ENCODE assay signal across 10 mouse cellular contexts in genomic region chr10:8801719-8802347, GRCm38 (mm10).
DNase-seq lines count a peak whose midpoint lies in the region; ATAC-seq and TF ChIP-seq lines count a peak whose summit lies in the region.
"Had no signal": no experiment of that assay in that cellular context is flagged by ENCODE, and none has a peak within 500 bp of the region (broad histone marks: within the 10 kb centered on the region; RNA-seq: fewer than 3 reads in every experiment).

No protein-coding gene starts in this region.

- 0 out of 2 replicates have a peak overlapping the region, but pooled peaks have one; percentile 2 for H3K9ac ChIP-seq in forebrain, embryonic 15.5 days (replicated peaks)
- no peak overlapping the region for H3K9ac ChIP-seq in limb, embryonic 14.5 days (ENCODE audit: low read depth, low read length, severe bottlenecking)
- 0 out of 2 replicates have a peak overlapping the region, but pooled peaks have one; percentile 7 for H3K9ac ChIP-seq in neural tube, embryonic 14.5 days (replicated peaks; ENCODE audit: low read depth, low read length)
- H3K9ac ChIP-seq: limb, embryonic 13.5 days had no signal

- intact Hi-C loops in left cerebral cortex, adult 2 months (cut with DNase I), result no loop called here

- peak overlapping the region; percentile 33 for H3K4me3 ChIP-seq in left cerebral cortex, adult 2 months
- no peak overlapping the region for H3K4me3 ChIP-seq in forebrain, embryonic 15.5 days
- no peak overlapping the region for H3K4me3 ChIP-seq in limb, embryonic 14.5 days (replicated peaks; ENCODE audit: low read length)
- H3K4me3 ChIP-seq in neural tube, embryonic 14.5 days (ENCODE audit: low read depth, low read length), result no peak overlapping the region
- H3K4me3 ChIP-seq: limb, embryonic 13.5 days had no signal

- H3K36me3 ChIP-seq in forebrain, embryonic 15.5 days, result no peaks in the 10 kb centered on the region
- peaks cover 9% of the 10 kb centered on the region for H3K36me3 ChIP-seq in limb, embryonic 14.5 days (ENCODE audit: control insufficient read depth, insufficient read depth, low read length)
- no peaks in the 10 kb centered on the region for H3K36me3 ChIP-seq in neural tube, embryonic 14.5 days (ENCODE audit: control insufficient read depth, insufficient read depth, low read length)
- H3K36me3 ChIP-seq: G1E had no signal

- H3K27ac ChIP-seq in left cerebral cortex, adult 2 months, result peak overlapping the region; percentile 84
- 0 out of 2 replicates have a peak overlapping the region, but pooled peaks have one; percentile 20 for H3K27ac ChIP-seq in forebrain, embryonic 15.5 days (replicated peaks)
- H3K27ac ChIP-seq in limb, embryonic 14.5 days (replicated peaks; ENCODE audit: low read depth, low read length), result no peak overlapping the region
- no peak overlapping the region for H3K27ac ChIP-seq in neural tube, embryonic 14.5 days (ENCODE audit: low read depth, low read length)
- H3K27ac ChIP-seq: limb, embryonic 13.5 days had no signal

- no peak overlapping the region for H3K4me2 ChIP-seq in forebrain, embryonic 15.5 days (replicated peaks)
- H3K4me2 ChIP-seq in limb, embryonic 14.5 days (replicated peaks; ENCODE audit: low read depth, low read length, severe bottlenecking), result no peak overlapping the region
- no peak overlapping the region for H3K4me2 ChIP-seq in neural tube, embryonic 14.5 days (ENCODE audit: low read depth, low read length)

- TF ChIP-seq CTCF in left cerebral cortex, adult 2 months (IDR thresholded peaks at IDR 0.05), result no peak

- no peaks in the 10 kb centered on the region for H3K9me3 ChIP-seq in forebrain, embryonic 15.5 days
- 0 out of 2 replicates have a peak, but pooled peaks cover 6% of the 10 kb centered on the region for H3K9me3 ChIP-seq in limb, embryonic 14.5 days (ENCODE audit: control insufficient read depth, low read length)
- no peaks in the 10 kb centered on the region for H3K9me3 ChIP-seq in neural tube, embryonic 14.5 days (ENCODE audit: control insufficient read depth, low read length)

- ATAC-seq in forebrain, embryonic 15.5 days (replicated peaks), result peak; percentile 35; the same call in 1 of the 2 replicates
- 0 out of 2 replicates have a peak, but pooled peaks have one; percentile 16 for ATAC-seq in limb, embryonic 14.5 days (ENCODE audit: low FRiP score, low read depth)
- ATAC-seq in neural tube, embryonic 14.5 days (ENCODE audit: low read depth), result peak; percentile 41; the same call in 1 of the 2 replicates

- 74% methylated on average over 12 of the region's 12 CpGs for WGBS in forebrain, embryonic 15.5 days
- WGBS in limb, embryonic 14.5 days, result 79% methylated on average over 12 of the region's 12 CpGs
- WGBS in neural tube, embryonic 14.5 days, result 75% methylated on average over 12 of the region's 12 CpGs

- peaks cover 22% of the 10 kb centered on the region for H3K4me1 ChIP-seq in forebrain, embryonic 15.5 days
- H3K4me1 ChIP-seq in limb, embryonic 14.5 days (ENCODE audit: control insufficient read depth, insufficient read depth, low read length), result peaks cover 17% of the 10 kb centered on the region
- H3K4me1 ChIP-seq in neural tube, embryonic 14.5 days (ENCODE audit: control insufficient read depth, insufficient read depth, low read length), result peaks cover 12% of the 10 kb centered on the region

- TF ChIP-seq POLR2A in limb, embryonic 14.5 days (IDR thresholded peaks at IDR 0.05; ENCODE audit: borderline replicate concordance, extremely low read depth, insufficient read depth, insufficient read length), result no peak

- no peaks in the 10 kb centered on the region for H3K27me3 ChIP-seq in forebrain, embryonic 15.5 days
- no peaks in the 10 kb centered on the region for H3K27me3 ChIP-seq in limb, embryonic 14.5 days (ENCODE audit: control insufficient read depth, insufficient read depth, low read length)
- H3K27me3 ChIP-seq in neural tube, embryonic 14.5 days (ENCODE audit: control insufficient read depth, insufficient read depth, low read length), result no peaks in the 10 kb centered on the region
- H3K27me3 ChIP-seq: limb, embryonic 13.5 days had no signal

- no peak for DNase-seq in left cerebral cortex, adult 2 months (ENCODE audit: extremely low spot score in 1 of 2, low spot score in 2 of 2)
- DNase-seq in left cerebral cortex, adult 9 months (ENCODE audit: low spot score in 2 of 2), result no peak
- DNase-seq in limb, embryonic 14.5 days (ENCODE audit: low spot score), result no peak
- DNase-seq in ovary, postnatal 14 days (ENCODE audit: low spot score), result no peak
- DNase-seq in spleen, postnatal 36 days (ENCODE audit: low spot score in 2 of 2), result no peak
- DNase-seq: kidney, postnatal 14 days had no signal

Comparison
In these comparisons a context has a peak if more than half of its experiments do, and no peak if none do; other contexts are left out.
1. H3K27ac ChIP-seq: peak in left cerebral cortex, adult 2 months (single experiment) and forebrain, embryonic 15.5 days (single experiment); none in limb, embryonic 14.5 days (single experiment) and neural tube, embryonic 14.5 days (single experiment).
2. Peak in every context shown above with its lines, with median percentiles within 50 percentile points of each other: ATAC-seq.